Mouse (Mus musculus): ENCODE measurements at regions not wholly inside any gene's neighbourhood (a gene's known extent, or its start where the extent isn't known, plus 50 kb on each side); places are given as distances from the start of the nearest gene placed in this dataset.
"Not testable (repeated sequence)": the region's sequence is repeated elsewhere in the genome, so short reads cannot be mapped to it uniquely, and the experiment has no call there.

DNA sequence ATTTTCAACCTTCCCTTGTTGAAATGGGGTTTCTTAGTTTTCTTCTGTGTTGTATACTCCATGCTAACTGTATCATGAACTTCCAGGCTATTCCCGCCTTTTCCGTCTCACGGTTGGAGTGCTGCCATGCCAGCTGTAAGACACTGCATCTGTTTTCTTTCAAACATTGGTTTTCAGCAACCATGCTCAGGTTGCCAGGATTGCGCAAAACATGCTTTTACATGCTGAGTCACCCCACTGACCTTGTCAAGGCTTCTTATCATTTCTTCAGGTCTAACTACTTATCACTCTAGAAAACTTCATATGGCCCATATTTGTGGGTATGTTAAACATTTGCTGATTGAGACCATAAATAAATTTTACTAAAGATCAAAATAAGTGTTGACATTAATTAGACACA is 551.2 kb downstream of the Tlr4 start:
- no peak for DNase-seq

DNA sequence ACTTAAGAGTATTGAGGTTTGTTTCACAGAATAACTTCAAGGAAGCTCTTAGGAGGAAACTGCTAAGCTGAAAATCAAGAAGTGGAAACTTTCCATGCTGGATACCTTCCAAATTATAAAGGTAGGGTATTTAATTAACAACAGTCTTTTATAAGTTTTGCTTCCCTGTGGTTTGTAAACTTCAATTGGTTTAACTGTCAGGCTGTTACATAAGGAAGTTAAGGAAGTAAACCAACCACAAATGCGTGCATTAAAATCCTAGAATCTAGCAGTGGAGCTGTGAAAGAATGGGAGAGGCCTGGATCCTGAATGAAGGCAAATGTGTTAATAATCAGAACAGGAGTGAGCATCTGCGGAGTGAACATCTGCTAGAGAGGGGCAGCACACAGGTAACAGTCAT is 560.5 kb downstream of the Tlr4 start:
- no peak for DNase-seq

DNA sequence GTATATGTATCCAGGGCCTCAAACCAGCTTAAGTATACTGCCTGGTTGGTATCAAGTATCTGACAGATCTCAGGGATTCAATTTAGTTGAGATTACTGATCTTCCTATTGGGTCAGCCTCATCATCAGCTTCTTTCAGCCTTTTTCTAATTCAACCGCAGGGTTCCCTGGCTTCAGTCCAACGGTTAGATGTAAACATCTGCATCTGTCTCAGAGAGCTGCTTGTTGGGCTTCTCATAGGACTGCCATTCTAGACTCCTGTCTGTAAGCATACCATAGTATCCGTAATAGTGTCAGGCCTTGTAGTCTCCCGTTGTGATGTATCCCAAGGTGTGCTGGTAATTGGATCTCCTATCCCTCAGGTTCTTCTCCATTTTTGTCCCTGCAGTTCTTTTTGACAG is 575.6 kb downstream of the Tlr4 start:
- no peak for DNase-seq

DNA sequence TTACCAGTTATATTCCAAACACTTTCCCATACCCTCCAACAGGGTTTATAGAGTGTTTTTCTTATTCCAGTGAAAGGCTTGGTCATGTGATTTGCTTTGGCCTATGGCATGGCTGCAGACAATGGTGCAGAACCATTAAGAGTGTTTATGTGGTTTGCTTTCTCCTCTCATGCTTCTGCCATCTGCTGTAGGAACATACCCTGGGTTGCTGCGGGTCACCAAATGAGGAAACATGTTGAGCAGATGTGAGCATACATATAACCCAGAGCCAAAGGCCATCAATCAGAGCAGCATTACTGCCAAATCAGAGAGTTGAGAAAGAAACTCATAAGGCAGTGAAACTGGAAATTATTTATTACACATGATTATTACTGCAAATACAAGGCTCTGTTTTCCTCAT is 596.7 kb downstream of the Tlr4 start:
- DNase-seq, result no peak

DNA sequence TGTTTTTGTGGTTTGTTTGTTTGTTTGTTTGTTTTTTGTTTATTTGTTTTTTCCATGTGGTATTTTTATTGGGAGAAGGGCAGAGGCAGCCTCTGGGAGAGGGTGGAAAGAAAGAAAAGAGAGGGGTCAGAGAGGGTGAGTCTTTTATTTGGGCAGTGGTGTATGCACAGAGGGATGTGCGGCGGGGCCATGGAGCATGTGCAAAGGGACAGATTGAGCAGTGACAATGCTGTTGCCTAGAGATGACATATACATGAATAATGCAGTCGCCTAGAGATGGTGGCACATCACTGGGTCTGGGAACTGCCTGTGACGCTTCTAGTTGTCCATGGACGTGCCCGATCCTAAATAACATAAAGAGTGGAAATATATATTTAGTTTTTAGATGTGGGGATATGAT is 598.3 kb downstream of the Tlr4 start:
- DNase-seq, result no peak

DNA sequence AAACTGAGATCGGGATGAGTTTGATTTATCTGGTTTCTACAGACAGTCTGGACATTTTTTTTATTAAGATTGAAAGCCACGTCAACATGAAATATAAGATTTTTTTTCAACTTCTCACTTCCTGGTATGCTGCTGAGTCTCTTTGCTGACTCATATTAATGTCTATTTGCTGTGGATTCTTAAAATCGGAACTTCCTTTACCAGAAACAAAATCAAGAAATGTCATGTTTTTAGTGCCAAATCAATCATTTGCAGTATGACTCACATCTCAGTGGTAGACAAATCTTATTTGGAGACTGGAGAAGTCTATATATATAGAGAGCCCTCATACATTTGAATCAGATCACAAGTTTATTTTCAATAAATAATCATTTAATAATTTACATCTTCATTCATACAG is 620.5 kb downstream of the Tlr4 start:
- no peak for DNase-seq

DNA sequence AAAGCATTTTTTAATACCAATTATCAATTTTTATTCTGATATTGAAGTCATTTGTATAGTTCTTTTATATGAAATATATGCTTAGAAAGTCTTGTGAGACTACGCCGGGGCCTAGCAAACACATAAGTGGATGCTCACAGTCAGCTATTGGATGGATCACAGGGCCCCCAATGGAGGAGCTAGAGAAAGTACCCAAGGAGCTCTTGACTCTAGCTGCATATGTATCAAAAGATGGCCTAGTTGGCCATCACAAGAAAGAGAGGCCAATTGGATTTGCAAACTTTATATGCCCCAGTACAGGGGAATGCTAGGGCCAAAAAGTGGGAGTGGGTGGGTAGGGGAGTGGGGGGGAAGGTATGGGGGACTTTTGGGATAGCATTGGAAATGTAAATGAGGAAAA is 632.5 kb downstream of the Tlr4 start:
- not testable (repeated sequence) for DNase-seq

DNA sequence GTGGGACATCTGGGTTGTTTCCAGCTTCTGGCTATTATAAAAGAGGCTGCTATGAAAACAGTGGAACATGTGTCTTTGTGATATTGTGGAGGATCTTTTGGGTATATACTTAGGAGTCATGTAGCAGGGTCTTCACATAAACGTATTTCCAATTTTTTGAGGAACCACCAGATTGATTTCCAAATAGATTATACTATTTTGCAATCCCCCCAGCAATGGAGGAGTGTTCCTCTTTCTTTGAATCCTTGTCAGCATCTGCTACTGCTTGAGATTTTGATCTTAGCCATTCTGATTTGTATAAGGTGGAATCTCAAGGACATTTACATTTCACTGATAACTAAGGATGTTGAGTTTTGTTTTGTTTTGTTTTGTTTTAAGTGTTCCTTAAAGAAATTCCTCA is 645.6 kb downstream of the Tlr4 start:
- no peak for DNase-seq

DNA sequence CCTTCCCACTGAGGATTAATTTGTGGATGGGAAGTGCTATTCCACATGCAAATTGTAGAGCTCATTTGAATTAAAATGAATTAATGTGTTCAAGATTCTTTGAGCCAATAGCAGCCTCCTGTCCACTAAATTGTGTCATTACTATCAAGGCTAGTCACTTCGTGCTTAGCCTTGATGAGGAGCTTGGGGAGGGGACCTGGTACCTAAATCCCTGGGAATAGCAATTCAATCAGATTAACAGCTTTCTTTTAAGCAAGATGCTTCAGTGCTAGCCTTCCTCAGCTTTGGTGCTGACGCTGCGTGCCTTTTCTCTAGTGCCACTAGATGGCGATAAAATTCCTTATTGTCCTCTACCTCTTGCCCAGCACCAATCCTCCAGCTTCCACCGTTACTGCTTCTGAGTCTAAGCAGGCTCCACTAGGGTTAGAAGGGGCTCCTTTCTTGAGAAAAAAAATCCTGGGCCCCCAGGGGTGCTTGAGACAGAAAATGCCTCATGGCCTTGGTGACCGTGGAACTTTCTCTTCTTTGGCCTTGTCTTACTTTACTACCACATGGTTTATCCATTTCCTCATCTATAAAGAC is 650.0 kb downstream of the Tlr4 start:
- DNase-seq, result peak; percentile 0

DNA sequence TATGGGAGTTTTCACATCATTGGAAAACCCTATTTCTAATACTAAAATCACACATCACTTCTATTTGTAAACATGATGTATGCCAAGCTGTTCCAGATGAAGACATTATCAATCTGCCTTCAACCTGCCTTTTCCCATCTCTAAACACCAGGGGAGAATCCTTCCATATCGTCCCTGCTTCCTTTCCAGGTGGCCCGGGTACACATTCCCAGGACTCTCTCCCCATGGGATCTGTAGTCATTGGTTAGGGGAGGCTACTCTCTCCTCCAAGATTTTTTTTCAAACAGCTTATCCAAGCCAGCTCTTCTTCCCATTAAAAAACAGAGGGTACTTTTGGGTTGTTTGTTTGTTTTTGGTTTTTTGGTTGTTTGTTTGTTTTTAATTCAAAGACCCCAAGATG is 650.7 kb downstream of the Tlr4 start:
- DNase-seq, result no peak

DNA sequence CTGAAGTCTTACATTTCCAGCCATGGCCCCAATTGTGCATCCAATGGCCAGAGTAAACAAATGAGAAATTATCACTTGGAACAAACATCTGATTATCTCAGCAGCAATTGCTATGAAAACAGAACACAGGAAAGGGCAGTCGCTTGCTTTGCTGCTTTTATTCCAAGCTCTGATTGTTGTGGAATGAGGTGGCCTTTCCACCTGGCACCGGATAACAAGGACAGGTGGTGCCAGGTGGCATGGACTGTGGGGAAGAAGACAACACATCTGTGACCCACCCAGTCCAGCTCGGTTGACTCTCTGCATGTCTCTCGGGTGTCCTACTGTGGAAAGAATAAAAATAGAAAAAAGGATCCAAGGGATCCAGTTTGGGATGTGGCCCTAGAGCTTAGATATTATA is 694.9 kb downstream of the Tlr4 start:
- DNase-seq, result no peak

DNA sequence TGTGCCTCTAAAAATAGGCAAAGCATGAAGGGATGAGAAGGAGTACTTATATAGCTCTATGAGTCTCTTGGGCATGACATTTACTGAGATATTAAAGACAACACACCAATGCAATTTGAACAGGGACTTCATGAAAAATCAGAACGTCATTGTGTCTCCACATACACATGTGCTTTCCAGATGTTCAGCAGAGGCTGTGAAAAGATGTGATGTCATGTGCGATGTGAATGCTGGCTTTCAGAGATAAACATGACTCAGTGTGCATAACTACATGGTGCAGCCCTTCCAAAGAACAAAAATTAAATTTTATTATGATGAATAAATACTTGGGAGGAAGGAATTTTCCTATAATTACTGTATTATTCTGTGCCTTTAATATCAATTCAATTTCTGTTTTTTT is 695.8 kb downstream of the Tlr4 start:
- no peak for DNase-seq

DNA sequence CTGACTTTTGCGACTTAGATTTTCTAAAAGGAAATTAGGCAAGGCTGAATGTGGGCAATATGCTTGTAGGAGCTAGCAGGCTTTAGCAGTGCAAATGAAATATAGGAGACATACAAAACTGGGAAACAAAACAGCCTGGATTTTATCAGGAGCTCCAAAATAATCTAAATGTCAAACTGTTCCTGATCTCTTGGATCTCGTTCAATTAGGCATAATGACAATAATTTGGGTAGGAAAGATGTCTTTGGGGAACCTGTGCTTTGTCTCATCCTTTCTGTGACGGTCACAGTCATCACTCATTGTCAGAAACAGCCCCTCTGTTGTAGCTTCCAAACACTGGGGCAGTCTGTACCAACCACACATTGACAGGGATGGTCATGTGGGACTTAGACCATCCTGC is 702.2 kb downstream of the Tlr4 start:
- DNase-seq, result no peak

DNA sequence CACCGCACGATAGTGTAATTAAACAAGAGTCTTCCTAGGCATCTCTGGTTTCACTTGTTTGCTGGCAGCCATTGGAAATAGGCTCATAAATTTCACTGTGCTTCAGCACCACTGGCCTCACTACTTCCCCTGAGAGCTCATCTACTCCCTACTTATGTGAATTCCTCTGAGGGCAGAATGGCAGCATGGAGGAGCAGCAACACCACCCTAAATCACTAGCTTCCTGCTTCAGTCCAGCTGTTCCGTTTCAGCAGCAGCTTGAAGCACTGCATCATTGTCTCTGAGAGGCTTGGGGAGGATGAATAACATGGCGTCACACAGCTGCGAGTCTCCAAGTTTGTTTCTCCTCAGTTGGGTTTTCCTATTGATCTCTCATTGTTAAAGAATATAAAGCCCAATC is 712.1 kb downstream of the Tlr4 start:
- no peak for DNase-seq

DNA sequence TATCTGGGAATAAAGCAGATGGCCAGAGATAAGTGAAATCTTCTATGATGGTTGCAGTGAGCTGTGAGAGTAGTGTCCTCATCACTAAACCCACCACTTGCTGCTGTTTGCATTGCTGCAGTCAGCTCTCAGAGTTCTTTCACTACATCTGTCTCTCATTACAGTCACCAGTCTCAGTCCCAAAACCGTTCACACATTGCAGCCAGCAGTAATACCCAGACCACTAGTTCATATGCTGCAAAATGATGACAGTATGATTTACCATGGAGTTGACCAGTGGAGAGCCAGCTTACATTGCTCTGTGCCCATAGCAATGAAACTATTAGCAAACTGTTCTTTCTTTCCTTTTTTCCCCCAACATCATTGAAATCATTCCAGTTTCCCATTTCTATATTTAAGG is 718.6 kb downstream of the Tlr4 start:
- DNase-seq, result no peak

DNA sequence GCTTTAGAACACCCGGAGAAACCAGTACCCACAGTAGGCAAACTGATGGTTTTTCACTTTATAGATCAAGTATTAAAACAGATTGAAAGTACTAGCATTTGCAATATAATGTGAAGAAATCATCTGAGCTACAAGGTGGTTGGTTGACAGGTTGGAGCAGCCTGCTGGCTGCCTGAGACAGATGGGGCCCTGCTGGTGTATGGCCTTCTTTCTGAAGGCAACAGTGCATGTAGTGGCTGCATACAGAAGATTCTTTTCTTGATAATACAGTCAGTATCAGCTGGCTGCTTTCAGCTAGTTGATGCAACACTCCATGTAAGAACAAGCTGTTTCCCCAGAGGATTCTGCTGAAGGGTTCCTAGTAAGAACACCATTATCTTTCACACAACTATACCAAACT is 720.6 kb downstream of the Tlr4 start:
- DNase-seq, result no peak

DNA sequence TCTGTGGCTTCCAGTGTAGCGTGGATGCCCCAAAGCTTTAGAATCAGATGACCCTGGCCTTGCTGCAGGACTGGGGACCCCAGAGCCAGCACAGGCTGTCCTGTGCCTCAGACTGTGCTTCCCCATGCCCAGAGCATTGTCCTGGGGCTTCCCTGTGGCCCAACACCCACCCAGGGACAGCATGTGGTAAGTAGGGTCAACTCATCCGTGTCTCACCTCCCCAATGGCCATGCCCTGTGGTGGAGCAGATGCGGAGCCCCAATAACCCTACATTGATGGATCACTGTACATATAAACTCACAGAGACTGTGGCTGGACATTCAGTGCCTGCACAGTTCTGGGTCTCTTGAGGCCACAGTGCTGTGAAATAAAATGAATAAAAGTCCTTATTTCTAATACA is 726.1 kb downstream of the Tlr4 start:
- no peak for DNase-seq

DNA sequence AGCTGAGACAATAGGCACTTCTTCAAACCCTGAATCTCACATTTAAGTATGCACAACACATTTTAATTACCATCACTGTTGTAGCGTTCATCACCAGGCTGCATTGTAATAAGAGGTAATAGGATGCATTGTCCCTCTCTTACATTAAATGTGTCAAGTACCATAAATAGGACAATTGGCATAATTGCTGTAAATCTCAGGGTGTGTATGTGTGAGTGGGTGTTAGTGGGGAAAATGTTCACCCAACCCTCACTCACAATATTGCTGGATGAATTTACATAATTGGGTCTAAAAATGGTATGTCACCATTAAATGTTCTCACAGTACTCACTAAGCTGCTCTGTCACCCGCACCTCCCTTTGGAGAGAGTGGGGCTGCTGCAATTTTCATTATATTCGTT is 747.4 kb downstream of the Tlr4 start:
- DNase-seq, result no peak

DNA sequence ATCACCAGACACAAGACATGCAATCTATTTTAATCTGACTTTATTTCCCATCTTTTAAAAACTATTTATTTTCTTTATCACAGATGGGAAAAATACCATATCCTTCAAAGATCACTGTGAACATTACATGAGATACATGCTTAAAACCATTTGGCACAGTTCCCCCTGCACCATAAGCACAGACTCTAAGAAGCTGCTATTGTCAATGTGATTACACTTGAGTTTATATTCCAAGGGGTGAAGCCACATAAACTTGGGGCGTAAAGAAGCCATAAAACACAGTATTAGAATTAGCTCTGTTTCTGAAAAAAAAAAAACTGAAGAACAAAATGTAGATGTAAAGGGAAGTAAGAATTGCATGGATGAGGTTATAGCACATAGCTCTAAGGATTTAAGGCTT is 762.1 kb downstream of the Tlr4 start:
- no peak for DNase-seq

DNA sequence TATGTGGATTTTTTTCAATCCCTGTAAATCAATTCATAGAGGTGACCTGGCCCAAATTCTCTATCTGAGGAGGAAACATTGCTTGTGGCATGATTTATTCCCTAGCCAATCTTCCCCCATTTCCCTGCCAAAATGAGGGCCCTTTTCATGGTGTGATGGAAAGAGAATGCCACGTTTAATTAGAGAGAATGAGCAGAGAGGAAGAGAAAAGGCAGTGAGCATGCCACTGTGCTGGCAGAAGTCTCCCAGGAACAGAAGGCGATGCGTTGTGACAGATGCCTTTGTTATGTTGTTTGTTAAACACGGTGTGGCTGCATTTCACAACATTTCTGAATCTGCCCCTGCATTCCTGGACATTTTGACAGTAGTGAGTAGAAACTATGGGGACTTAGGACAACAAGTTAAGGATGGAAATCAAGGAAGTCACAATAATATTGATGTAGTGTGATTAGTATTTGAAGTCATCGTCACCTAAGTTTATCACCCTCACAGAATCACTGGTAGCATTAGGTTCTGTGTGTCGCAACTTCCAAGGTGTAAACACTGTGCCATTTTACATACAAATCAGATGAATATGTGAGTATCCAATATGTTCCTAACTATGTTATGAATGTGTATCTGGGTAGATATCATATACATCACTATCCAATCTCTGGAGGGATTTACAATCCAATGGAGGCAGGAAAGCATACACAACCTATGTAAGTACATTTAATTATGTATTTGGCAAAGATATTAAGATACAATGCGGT is 762.8 kb downstream of the Tlr4 start:
- DNase-seq, result no peak

DNA sequence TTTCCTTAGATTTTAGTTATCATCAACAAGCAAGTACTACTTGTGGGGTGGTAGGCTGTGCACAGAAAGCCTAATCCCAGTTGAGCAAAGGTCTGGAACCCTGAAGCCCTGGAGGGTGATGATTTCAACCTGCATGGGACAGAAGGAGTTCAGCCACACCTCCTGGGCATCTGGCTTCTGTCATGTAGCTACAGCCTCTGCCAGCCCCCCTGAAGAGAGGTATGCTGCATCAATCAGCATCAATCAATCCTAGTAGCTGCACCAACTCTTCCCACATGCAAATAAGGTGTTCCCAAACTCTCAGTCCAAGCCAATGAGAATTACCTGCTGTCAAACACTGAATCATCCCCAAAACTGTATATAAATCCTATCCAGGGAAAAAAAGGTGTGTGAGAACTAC is 779.8 kb downstream of the Tlr4 start:
- DNase-seq, result no peak

DNA sequence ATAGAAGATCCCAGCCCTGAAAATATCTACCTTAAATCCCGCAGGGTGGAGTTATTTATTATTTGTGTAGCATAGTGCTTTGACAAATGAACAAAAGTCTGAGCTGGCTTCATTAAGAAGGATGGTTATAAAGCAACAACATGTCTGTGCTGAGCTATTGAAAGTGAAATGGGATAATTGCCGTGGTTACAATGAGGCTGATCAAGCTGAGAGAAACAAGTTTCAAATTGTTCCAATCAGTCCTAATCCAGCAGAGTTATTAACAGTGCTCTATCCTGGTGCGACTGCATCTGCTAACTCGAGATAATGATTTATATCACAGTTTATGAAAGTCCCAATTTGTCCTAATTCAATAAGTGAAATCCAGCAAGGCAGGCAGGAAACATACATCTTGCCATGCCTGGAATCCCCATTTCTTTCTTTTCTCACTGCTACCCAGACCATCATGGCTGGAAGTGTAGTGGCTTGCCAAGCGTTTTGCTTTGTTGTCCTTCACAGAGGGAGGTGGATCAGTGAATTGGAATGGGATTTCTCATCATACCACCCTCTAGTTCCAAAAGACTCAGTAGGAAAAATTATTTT is 787.2 kb downstream of the Tlr4 start:
- DNase-seq, result no peak

DNA sequence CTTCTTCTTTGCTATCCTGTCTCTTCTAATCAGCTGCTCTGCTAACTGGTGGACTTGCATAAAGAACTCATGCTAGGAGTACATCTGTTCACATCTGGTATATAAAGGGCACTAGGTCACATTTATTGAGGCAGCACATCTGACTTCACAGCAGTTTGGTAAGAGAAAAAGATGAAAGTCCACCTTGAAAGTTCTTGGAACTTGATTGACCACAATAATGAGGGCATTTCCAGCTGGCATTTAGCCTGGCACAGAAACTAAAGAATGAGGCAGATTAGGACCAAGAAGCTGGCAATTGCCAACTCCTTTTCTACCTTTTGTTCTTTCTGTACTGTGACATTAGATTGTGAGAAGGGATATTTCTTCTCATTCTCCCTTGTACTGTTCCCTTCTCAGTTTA is 799.3 kb downstream of the Tlr4 start:
- no peak for DNase-seq

DNA sequence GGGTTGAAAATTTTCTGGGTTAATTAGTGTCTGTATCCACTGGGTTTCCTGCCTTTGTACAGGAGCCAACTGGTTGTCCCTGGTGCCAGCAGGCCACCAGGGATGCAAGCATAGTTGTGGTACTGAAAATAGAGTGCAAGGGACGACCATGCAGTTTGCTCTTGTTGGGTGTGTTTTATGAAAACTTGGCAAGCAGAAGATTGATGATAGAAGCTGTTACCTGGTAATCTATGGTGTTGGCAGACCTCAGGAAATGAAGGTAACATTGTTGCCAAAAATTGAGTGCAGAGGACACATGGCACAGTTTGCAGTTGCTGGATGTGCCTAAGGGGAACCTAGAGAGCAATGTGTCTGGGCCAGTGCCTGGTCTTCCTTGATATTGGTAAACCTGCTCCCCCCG is 818.7 kb downstream of the Tlr4 start:
- DNase-seq, result no peak

DNA sequence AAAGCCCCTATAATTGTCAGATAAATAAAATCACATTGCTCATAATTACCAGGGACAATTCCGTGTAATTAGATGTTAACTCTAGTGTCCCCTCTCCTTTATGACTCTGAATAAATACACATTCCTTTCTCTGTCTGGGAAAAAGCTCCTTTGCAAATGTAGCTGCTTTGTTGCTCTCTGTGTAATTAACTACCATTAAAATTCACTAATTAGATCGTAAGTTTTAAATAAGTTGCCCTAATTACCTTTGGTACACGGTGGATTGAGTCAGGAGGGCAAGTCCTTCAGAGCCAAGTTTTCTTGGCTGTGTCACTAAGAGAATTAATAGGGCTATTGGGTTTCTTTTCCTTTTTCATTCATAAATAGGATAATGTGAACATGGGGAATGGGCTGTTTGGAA is 834.7 kb downstream of the Tlr4 start:
- no peak for DNase-seq

Measured in lung, postnatal 36 days (tissue).